Mouse (Mus musculus) adrenal gland, adult 8-10 months (tissue): ENCODE data around the gene Cpm. TPM values are rescaled to one million over a fixed set of nuclear protein-coding genes. Genes with fewer than 3 reads are reported as not detected.

Experiments used
- DNase-seq: peaks from one replicate; pipeline ENCODE4 v3.0.0; 2022
- total RNA-seq, 4 experiments: library from RNA; stranded (reverse); gene quantifications; 2 replicates each; pipeline ENCODE4 v1.2.4; 2022

The Cpm gene
- total RNA-seq, 4 experiments from 2014 or later: 19.9 to 44.3 (median 31.5) TPM

DNA sequence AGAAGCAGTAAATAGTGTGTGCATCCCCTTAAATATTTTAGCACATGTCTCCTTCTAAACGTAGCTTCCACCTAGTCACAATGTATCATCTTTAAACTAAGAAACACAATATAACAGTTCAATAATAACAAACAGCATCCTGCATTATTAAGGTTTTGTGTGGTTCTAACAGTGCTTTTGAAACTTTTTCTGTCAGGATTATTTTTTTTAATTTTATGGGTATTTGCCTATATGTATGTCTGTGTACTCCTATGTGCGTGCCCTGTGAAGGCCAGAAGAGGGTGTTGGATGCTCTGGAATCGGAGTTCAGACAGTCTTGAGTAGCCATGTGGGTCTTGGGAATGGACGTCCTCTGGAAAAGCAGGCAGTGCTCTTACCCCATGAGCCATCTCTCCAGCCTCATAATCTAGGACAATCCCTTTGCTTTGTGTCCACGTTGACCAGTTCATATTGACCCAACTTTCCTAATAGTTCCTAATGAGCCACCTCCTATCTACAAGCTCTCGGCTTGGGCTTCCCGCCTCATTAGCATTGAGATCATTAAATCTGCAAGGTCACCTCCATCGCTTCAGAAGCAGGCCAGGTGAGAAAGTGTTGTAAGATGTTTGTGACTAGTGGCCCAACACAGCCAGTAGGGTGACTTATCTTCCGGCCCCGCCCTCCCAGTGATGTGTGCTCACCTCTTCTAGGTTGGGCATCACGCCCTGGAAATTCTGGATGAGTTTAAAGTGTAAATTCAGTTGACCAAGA lies 20.2 kb downstream of the Cpm start:
- no peak for DNase-seq

DNA sequence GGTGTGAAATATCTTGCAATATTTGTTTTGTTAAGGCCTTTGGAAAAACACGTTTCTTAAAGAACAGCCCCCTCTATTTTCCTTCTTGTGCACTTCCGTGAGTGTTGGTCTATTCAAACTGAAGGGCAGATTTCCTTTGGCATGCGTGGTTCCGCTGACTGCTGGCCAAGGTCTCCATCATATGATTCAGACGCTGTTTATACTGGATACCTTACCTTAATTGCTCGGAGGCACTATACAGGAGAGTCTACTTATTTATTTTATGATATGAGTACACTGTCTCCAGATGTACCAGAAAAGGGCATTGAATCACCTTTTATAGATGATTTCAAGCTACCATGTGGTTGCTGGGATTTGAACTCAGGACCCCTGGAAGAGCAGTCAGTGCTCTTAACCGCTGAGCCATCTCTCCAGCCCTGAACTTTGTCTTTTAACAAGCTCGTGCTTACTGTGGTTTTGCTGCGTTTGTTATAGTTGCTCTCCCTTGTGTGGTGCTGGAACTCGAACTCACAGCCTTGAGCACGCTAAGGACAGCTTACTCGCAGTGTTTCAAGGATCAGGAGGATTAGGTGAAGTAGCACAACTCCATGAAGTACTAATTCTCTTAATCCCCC lies 20.8 kb downstream of the Cpm start:
- DNase-seq: no peak

- DNase-seq: no peak
Observed at GRCm38 (mm10) chr10:117650725-117651124, 21.4 kb downstream of the Cpm start.

GRCm38 (mm10) chr10:117651587-117652377 lies 22.5 kb downstream of the Cpm start:
- DNase-seq: no peak

DNA sequence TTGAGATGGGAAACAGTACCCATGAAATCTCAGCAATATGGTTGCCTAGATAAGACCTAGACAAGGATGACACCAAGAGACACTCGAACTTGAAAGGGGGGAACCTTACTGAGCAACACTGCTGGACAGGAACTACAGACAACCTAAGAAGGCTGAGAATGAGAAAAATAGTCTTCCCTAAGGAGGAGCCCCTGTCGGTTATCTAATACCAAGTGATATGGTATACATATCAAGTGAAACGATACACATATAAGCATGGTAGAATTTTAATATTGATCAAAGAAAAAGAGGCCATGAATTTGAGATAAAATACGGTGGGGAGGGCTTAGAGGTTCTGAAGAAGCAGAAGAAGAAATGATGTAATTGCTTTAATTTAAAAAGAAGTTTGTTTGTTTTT lies 23.1 kb downstream of the Cpm start:
- no peak for DNase-seq

DNA sequence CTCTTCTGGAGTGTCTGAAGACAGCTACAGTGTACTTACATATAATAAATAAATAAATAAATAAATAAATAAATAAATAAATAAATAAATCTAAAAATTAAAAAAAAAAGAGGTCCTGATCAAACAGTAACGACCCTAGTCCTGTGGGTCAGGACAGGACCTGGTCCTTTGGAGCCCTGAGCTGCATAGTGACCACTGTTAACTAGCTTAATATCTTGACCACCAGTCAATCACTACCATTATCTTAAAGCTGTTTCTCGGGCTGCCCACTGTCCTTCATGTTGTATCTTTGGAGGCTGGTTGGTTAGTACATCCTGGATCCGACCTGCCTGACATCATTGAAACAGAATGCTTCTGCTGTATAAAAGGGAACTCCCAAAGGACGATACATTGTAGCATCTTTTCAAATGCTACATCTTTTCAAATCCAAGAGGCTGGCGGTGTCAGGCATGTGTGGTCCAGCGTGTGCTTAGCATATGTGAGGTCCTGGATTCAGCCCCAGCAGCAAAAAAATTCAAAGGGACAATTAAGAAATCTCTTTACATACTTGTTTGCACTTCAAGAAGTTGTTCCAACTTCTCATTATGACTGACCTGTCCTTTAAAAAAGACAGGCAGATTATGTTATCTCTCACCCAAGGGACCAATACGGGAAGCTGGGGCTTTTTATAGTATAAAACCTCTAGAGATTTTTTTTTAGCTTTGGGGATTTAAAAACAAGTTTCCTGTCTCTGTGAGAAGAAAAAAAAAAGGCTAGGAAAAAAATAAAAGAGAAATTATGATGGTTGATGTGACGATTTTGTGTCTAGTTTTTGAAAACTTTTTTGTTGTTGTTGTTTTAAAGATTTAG lies 23.9 kb downstream of the Cpm start:
- no peak for DNase-seq

DNA sequence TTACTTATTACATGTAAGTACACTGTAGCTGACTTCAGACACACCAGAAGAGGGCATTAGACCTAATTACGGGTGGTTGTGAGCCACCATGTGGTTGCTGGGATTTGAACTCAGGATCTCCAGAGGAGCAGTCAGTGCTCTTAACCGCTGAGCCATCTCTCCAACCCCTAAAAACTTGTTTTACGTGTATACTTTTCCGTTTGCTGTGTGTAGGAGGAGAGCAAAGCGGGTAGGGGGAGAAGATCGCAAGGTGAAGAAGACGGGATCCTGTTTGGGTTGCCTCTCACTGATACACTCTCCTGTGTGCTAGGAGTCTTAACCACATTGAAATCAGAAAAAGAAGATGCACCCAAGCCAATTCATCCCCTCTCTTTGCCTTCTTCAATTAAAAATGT lies 24.5 kb downstream of the Cpm start:
- no peak for DNase-seq

GRCm38 (mm10) chr10:117654576-117655123 lies 25.4 kb downstream of the Cpm start:
- DNase-seq: no peak

- DNase-seq: no peak
Observed at GRCm38 (mm10) chr10:117655460-117655859, 26.2 kb downstream of the Cpm start.

DNA sequence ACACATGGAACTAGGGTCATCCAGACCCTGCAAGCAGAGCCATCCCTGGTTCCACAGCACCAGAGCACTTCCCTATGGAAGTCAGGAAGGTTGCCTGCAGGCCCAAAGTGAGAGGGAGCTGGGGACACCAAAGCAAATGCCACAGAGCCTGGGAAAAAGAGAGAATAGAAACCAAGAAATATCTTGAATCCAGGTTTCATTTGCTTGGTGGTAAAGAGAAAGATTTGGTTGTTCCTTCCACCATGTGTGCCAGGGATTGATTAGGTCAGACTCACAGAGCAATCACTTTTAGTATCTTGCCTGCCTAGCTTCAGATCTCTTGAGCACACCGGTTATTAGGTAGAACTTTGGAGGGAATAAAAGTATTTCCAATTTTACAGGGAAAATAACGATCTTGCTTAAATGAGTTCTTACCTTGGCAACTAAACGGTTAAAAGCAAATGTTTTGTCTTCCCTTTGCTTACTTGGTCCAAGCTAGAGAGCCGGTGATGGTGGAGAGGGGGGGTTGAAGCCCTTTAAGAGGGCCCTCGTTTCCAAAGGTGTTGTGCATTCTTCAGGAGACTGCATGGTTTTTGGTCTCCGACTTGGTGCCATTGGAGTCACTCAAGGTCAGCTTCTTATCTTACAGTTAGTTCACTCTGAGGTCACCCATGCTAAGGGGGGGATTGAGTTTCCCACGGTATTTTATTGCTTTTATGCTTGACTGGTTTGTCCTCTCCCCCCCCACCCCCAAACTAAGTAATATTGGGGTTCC lies 26.8 kb downstream of the Cpm start:
- no peak for DNase-seq

DNA sequence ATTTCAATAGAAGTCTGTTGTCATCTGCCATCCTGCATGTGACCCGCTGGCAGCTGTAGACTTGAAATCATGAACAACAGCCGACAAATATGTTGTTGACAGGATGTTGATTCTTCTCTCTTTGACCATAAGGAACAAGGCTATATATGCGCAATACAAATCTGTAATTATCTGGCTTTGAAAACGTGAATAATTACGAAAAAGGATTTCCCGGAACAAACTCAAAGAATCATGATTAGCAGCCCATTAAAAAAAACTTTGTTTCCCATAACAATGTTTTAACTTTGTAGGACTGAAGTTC lies 27.3 kb downstream of the Cpm start:
- no peak for DNase-seq

DNA sequence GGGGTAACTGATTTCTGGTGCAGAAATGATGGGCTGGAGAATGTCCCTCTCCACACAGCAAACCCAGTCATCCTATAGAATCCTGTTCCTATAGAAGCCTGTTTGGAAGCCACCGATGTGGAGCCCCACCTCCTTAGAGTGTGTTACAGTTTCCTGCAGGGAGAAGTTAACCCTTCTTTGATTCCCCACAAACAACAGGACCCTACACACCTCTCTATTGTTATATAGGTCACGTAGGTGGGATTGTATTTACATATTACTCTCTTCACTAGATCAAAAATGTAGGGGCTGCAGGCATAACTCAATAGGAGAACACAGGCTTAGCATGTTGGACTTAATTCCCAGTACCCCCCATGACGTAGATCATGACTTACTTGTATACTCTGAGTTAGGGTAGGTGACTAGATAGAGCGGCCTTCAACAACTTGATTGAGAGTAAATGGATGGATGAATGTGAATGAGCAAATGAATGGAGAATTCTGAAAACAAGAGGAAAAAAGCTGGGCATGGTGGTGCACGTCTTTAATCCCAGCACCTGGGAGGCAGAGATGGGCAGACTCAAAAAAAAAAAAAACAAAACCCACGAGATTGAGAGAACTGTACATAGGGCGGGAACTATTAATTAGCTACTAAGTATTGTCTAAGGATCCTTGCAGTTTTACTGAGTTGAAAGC lies 27.8 kb downstream of the Cpm start:
- DNase-seq: no peak

DNA sequence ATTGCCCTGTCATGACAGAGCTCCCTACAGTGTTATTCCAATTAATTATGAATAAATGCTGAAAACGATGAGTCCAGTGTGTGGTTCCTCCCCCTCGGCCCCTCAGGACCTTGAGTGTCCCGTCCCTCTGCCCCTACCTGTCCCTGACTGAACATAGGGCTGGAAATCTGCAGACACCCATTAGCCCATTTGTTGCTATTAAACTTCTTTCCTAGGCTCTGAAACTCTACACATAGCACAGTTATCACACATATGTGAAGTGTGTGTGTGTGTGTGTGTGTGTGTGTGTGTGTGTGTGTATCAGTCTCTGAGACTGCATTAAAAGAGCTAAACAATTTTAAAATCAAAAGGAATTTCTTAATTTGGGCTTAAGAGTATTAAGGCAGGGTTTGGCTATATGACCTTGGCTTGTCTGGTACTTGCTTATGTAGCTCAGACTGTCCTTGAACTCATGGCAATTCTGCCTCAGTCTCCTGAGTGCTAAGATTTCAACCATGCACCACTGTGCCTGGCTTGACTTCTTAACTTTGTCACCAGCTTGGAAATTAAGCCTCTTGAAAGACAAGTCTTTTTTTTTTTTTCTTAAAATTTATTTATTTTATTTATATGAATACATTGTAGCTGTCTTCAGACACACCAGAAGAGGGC lies 28.5 kb downstream of the Cpm start:
- DNase-seq: no peak

GRCm38 (mm10) chr10:117658522-117659429 lies 29.5 kb downstream of the Cpm start:
- no peak for DNase-seq

GRCm38 (mm10) chr10:117659430-117659813 lies 30.1 kb downstream of the Cpm start:
- no peak for DNase-seq

DNA sequence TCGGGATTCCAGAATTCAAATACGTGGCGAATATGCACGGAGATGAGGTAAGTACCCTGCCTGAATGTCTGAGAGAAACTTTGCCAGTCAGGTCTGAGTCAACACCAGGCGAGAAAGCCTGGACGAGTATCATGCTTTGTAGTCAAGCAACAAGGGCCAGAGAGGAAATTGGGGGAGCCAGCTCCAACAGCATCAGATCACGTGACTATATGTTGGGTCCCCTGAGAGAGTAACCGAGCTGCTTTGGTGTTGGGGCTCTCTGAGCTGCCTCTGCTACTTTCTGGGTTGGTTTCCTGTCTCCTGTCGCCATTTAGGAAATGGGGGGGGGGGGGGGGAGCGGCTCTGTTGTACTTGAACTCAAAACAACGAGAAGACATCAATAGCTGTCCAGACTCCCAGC lies 30.5 kb downstream of the Cpm start:
- no peak for DNase-seq

- DNase-seq: no peak
Observed at GRCm38 (mm10) chr10:117662316-117663055, 33.2 kb downstream of the Cpm start.

GRCm38 (mm10) chr10:117663056-117663864 lies 34.0 kb downstream of the Cpm start:
- no peak for DNase-seq
